Mouse (Mus musculus) forebrain, embryonic 13.5 days (tissue): Measurements from ENCODE around the gene Tbx19. TPM values are rescaled to one million over a fixed set of nuclear protein-coding genes. Genes with fewer than 3 reads are reported as not detected.

Experiments used
- ATAC-seq: fragments of 200-750 bp; cut with Nextera tagmentation; 2 replicates; pipeline ENCODE4 v1.8.0; 2017
- H3K27ac ChIP-seq: fragments of 300-500 bp; sonication (generic); 2 replicates; pipeline ENCODE4 v1.5.1; 2015; ENCODE audit warnings: inconsistent platforms, mild to moderate bottlenecking, moderate library complexity
- H3K27me3 ChIP-seq: fragments of 300-500 bp; sonication (generic); 2 replicates; pipeline ENCODE4 v1.6.1; 2015; ENCODE audit warnings: mild to moderate bottlenecking, inconsistent platforms
- H3K36me3 ChIP-seq: fragments of 300-500 bp; sonication (generic); 2 replicates; pipeline ENCODE4 v1.6.1; 2015; ENCODE audit warnings: mild to moderate bottlenecking, inconsistent platforms; ENCODE audit not compliant: poor library complexity, severe bottlenecking
- H3K4me1 ChIP-seq: fragments of 300-500 bp; sonication (generic); 2 replicates; pipeline ENCODE4 v1.6.1; 2015; ENCODE audit warnings: inconsistent platforms
- H3K4me2 ChIP-seq: fragments of 300-500 bp; sonication (generic); 2 replicates; pipeline ENCODE4 v1.6.1; 2015; ENCODE audit warnings: inconsistent platforms, mild to moderate bottlenecking, moderate library complexity
- H3K4me3 ChIP-seq: fragments of 300-500 bp; sonication (generic); 2 replicates; pipeline ENCODE4 v1.5.1; 2015; ENCODE audit warnings: mild to moderate bottlenecking, inconsistent platforms
- H3K9ac ChIP-seq: fragments of 300-500 bp; sonication (generic); 2 replicates; pipeline ENCODE4 v1.6.1; 2015; ENCODE audit warnings: mild to moderate bottlenecking, inconsistent platforms
- H3K9me3 ChIP-seq: fragments of 300-500 bp; sonication (generic); replicated peaks from 2 replicates; pipeline ENCODE4 v1.6.1; 2016; ENCODE audit warnings: inconsistent platforms
- WGBS: fragments of 180-500 bp; shearing (Covaris S2); methylation state at CpG from one replicate; pipeline ENCODE4 v1.1.7; 2015; 5-methylcytosine and 5-hydroxymethylcytosine counted together
- polyA plus RNA-seq: library from polyadenylated mRNA; unstranded; fragments of >200 nt; fragmentation: Nextera tagmentation; extraction: Ambion mirVana; gene quantifications from 2 replicates; pipeline ENCODE4 v1.2.1, GENCODE M21; 2015

The Tbx19 gene
- polyA plus RNA-seq, 1 experiment from 2014 or later = 0.10 TPM

GRCm38 (mm10) chr1:165179321-165179720 is 18.7 kb upstream of the Tbx19 start:
- WGBS = 87% methylated on average over 5 of the region's 5 CpGs

GRCm38 (mm10) chr1:165178075-165178474 is 17.5 kb upstream of the Tbx19 start:
- Histone ChIP-seq H3K27ac (no peak overlapping the region), H3K4me3 (no peak overlapping the region), H3K4me2 (no peak overlapping the region), H3K9ac (no peak overlapping the region), H3K4me1 (no peaks in the 10 kb centered on the region), H3K9me3 (no peaks in the 10 kb centered on the region), H3K27me3 (no peaks in the 10 kb centered on the region), H3K36me3 (no peaks in the 10 kb centered on the region)
- 85% methylated on average over 6 of the region's 6 CpGs for WGBS
- ATAC-seq = no peak

More at GRCm38 (mm10) chr1:165179321-165179720, 18.7 kb upstream of the Tbx19 start:
- H3K4me1 ChIP-seq = no peaks in the 10 kb centered on the region
- H3K4me3 ChIP-seq = no peak overlapping the region
- no peak for ATAC-seq
- no peak overlapping the region for H3K27ac ChIP-seq
- no peaks in the 10 kb centered on the region for H3K36me3 ChIP-seq
- H3K27me3 ChIP-seq = no peaks in the 10 kb centered on the region
- H3K9me3 ChIP-seq = no peaks in the 10 kb centered on the region
- H3K4me2 ChIP-seq = no peak overlapping the region
- H3K9ac ChIP-seq = no peak overlapping the region

- Histone ChIP-seq H3K4me2 (no peak overlapping the region), H3K27ac (no peak overlapping the region), H3K9me3 (no peaks in the 10 kb centered on the region), H3K4me3 (no peak overlapping the region), H3K27me3 (no peaks in the 10 kb centered on the region), H3K9ac (no peak overlapping the region), H3K36me3 (no peaks in the 10 kb centered on the region), H3K4me1 (no peaks in the 10 kb centered on the region)
- ATAC-seq = no peak
- 55% methylated on average over 9 of the region's 9 CpGs for WGBS
Measured at GRCm38 (mm10) chr1:165174059-165174616, 13.6 kb upstream of the Tbx19 start.

GRCm38 (mm10) chr1:165171277-165171676 is 10.7 kb upstream of the Tbx19 start:
- Histone ChIP-seq H3K27ac (no peak overlapping the region), H3K9ac (no peak overlapping the region), H3K4me2 (no peak overlapping the region), H3K9me3 (no peaks in the 10 kb centered on the region), H3K4me3 (no peak overlapping the region), H3K36me3 (no peaks in the 10 kb centered on the region), H3K4me1 (no peaks in the 10 kb centered on the region), H3K27me3 (no peaks in the 10 kb centered on the region)
- 80% methylated on average over 8 of the region's 8 CpGs for WGBS
- no peak for ATAC-seq

- no peaks in the 10 kb centered on the region for H3K4me1 ChIP-seq
- no peak overlapping the region for H3K27ac ChIP-seq
- WGBS = 87% methylated on average over 5 of the region's 5 CpGs
- no peak overlapping the region for H3K4me3 ChIP-seq
- H3K27me3 ChIP-seq = no peaks in the 10 kb centered on the region
- no peak for ATAC-seq
- H3K4me2 ChIP-seq = no peak overlapping the region
- no peaks in the 10 kb centered on the region for H3K36me3 ChIP-seq
- no peak overlapping the region for H3K9ac ChIP-seq
- H3K9me3 ChIP-seq = 0 out of 2 replicates have a peak, but pooled peaks cover 5% of the 10 kb centered on the region
Measured at GRCm38 (mm10) chr1:165170157-165170556, 9.6 kb upstream of the Tbx19 start.

GRCm38 (mm10) chr1:165169462-165169861 is 8.9 kb upstream of the Tbx19 start:
- H3K27ac ChIP-seq = no peak overlapping the region
- no peaks in the 10 kb centered on the region for H3K27me3 ChIP-seq
- ATAC-seq = no peak
- no peaks in the 10 kb centered on the region for H3K4me1 ChIP-seq
- no peaks in the 10 kb centered on the region for H3K36me3 ChIP-seq
- H3K9me3 ChIP-seq = 0 out of 2 replicates have a peak, but pooled peaks cover 5% of the 10 kb centered on the region
- WGBS = 83% methylated on average over 3 of the region's 3 CpGs
- H3K4me2 ChIP-seq = no peak overlapping the region
- no peak overlapping the region for H3K4me3 ChIP-seq
- no peak overlapping the region for H3K9ac ChIP-seq

GRCm38 (mm10) chr1:165164920-165165319 is 4.3 kb upstream of the Tbx19 start:
- Histone ChIP-seq H3K36me3 (no peaks in the 10 kb centered on the region), H3K9ac (no peak overlapping the region), H3K27me3 (0 out of 2 replicates have a peak, but pooled peaks cover 3% of the 10 kb centered on the region), H3K9me3 (0 out of 2 replicates have a peak, but pooled peaks cover 5% of the 10 kb centered on the region), H3K4me3 (no peak overlapping the region), H3K4me2 (no peak overlapping the region), H3K4me1 (no peaks in the 10 kb centered on the region; the same call in 1 of the 2 replicates), H3K27ac (no peak overlapping the region)
- WGBS = 73% methylated on average over 6 of the region's 6 CpGs
- ATAC-seq = no peak

GRCm38 (mm10) chr1:165158841-165159240 is 1.7 kb downstream of the Tbx19 start:
- Histone ChIP-seq H3K4me3 (no peak overlapping the region), H3K4me2 (no peak overlapping the region), H3K27me3 (0 out of 2 replicates have a peak, but pooled peaks cover 3% of the 10 kb centered on the region), H3K27ac (no peak overlapping the region), H3K9ac (no peak overlapping the region), H3K4me1 (no peaks in the 10 kb centered on the region; the same call in 1 of the 2 replicates), H3K9me3 (no peaks in the 10 kb centered on the region), H3K36me3 (no peaks in the 10 kb centered on the region)
- ATAC-seq = no peak
- 83% methylated on average over 10 of the region's 10 CpGs for WGBS

GRCm38 (mm10) chr1:165154162-165154561 is 6.4 kb downstream of the Tbx19 start:
- no peak for ATAC-seq

GRCm38 (mm10) chr1:165151216-165151615 is 9.4 kb downstream of the Tbx19 start:
- 79% methylated on average over 8 of the region's 8 CpGs for WGBS
- no peaks in the 10 kb centered on the region for H3K9me3 ChIP-seq
- no peaks in the 10 kb centered on the region for H3K27me3 ChIP-seq
- no peaks in the 10 kb centered on the region for H3K36me3 ChIP-seq
- H3K4me1 ChIP-seq = no peaks in the 10 kb centered on the region
- H3K27ac ChIP-seq = no peak overlapping the region
- no peak overlapping the region for H3K9ac ChIP-seq
- no peak overlapping the region for H3K4me2 ChIP-seq
- no peak overlapping the region for H3K4me3 ChIP-seq
- ATAC-seq = no peak

More at GRCm38 (mm10) chr1:165154162-165154561, 6.4 kb downstream of the Tbx19 start:
- no peak overlapping the region for H3K4me2 ChIP-seq
- no peaks in the 10 kb centered on the region for H3K36me3 ChIP-seq
- WGBS = 92% methylated on average over 4 of the region's 4 CpGs
- H3K9me3 ChIP-seq = no peaks in the 10 kb centered on the region
- no peaks in the 10 kb centered on the region for H3K27me3 ChIP-seq
- H3K4me1 ChIP-seq = no peaks in the 10 kb centered on the region
- no peak overlapping the region for H3K9ac ChIP-seq
- no peak overlapping the region for H3K4me3 ChIP-seq
- no peak overlapping the region for H3K27ac ChIP-seq

GRCm38 (mm10) chr1:165142343-165142916 is 18.1 kb downstream of the Tbx19 start:
- no peak for ATAC-seq
- Histone ChIP-seq H3K9ac (no peak overlapping the region), H3K4me1 (no peaks in the 10 kb centered on the region), H3K27me3 (no peaks in the 10 kb centered on the region), H3K36me3 (no peaks in the 10 kb centered on the region), H3K9me3 (0 out of 2 replicates have a peak, but pooled peaks cover 5% of the 10 kb centered on the region), H3K27ac (no peak overlapping the region), H3K4me3 (no peak overlapping the region), H3K4me2 (no peak overlapping the region)
- WGBS = 90% methylated on average over 12 of the region's 12 CpGs

- 82% methylated on average over 3 of the region's 3 CpGs for WGBS
- no peak overlapping the region for H3K27ac ChIP-seq
- ATAC-seq = no peak
- H3K9ac ChIP-seq = no peak overlapping the region
- H3K36me3 ChIP-seq = no peaks in the 10 kb centered on the region
- no peaks in the 10 kb centered on the region for H3K27me3 ChIP-seq
- no peak overlapping the region for H3K4me3 ChIP-seq
- no peak overlapping the region for H3K4me2 ChIP-seq
- no peaks in the 10 kb centered on the region for H3K4me1 ChIP-seq
- 0 out of 2 replicates have a peak, but pooled peaks cover 5% of the 10 kb centered on the region for H3K9me3 ChIP-seq
Measured at GRCm38 (mm10) chr1:165140227-165140626, 20.3 kb downstream of the Tbx19 start.
